Mouse (Mus musculus) heart, postnatal 10 days (tissue): Measurements from ENCODE around the gene Mfsd12. TPM values are rescaled to one million over a fixed set of nuclear protein-coding genes. Genes with fewer than 3 reads are reported as not detected.
A peak's percentile ranks its signal among the peaks of the same experiment; 100 is the strongest.

Experiments used
- DNase-seq, 2 experiments: peaks; one replicate each; pipeline ENCODE4 v3.0.0; 2021
- intact Hi-C: fragments of 180-260 bp; cut with DNase I; formaldehyde crosslinking; loops from one replicate; pipeline ENCODE4 v1.15.1; 2025
- total RNA-seq, 2 experiments: library from RNA; stranded (reverse); gene quantifications; 2 replicates each; pipeline ENCODE4 v1.2.3; 2021

Mfsd12 gene
- total RNA-seq: 10 to 100 TPM; 11.6 to 14.4 TPM

GRCm38 (mm10) chr10:81356991-81357844, at the start of gene Mfsd12:
TSS of gene Mfsd12 (plus strand) at chr10:81357491.
- intact Hi-C loops: no loop called here
- DNase-seq: peak; percentile 95

- intact Hi-C loops: no loop called here
- DNase-seq: no peak
Observed at GRCm38 (mm10) chr10:81309571-81309970, 47.7 kb upstream of the Mfsd12 start.

- DNase-seq: no peak
- intact Hi-C loops: no loop called here
Observed at GRCm38 (mm10) chr10:81313581-81313980, 43.7 kb upstream of the Mfsd12 start.

- intact Hi-C loops: no loop called here
Observed at GRCm38 (mm10) chr10:81314201-81314600, 43.1 kb upstream of the Mfsd12 start.

GRCm38 (mm10) chr10:81315587-81315986, 41.7 kb upstream of the Mfsd12 start:
- DNase-seq: no peak
- intact Hi-C loops: no loop called here

More at GRCm38 (mm10) chr10:81314201-81314600, 43.1 kb upstream of the Mfsd12 start:
- DNase-seq: no peak

GRCm38 (mm10) chr10:81316338-81317060, 40.8 kb upstream of the Mfsd12 start:
- intact Hi-C loops: loop anchor here (2.0 kb wide), 1 partner anchor 28 kb away; no protein-coding TSS in a partner anchor
- DNase-seq: peak in 1 of 2 experiments; percentile 48

GRCm38 (mm10) chr10:81317273-81317672, 40.0 kb upstream of the Mfsd12 start:
- intact Hi-C loops: loop anchor here (2.0 kb wide), 1 partner anchor 28 kb away; no protein-coding TSS in a partner anchor
- DNase-seq: peak in 1 of 2 experiments; percentile 46

- peak in 1 of 2 experiments; percentile 44 for DNase-seq
- intact Hi-C loops: no loop called here
Observed at GRCm38 (mm10) chr10:81318589-81319329, 38.5 kb upstream of the Mfsd12 start.

- DNase-seq: peak in 1 of 2 experiments; percentile 58
- intact Hi-C loops: no loop called here
Observed at GRCm38 (mm10) chr10:81319330-81319699, 38.0 kb upstream of the Mfsd12 start.

GRCm38 (mm10) chr10:81319741-81320549, 37.3 kb upstream of the Mfsd12 start:
- intact Hi-C loops: loop anchor here (1.0 kb wide), 1 partner anchor 19 kb away; no protein-coding TSS in a partner anchor
- no peak for DNase-seq

- peak; percentile 100 for DNase-seq
Observed at GRCm38 (mm10) chr10:81320550-81321347, 36.5 kb upstream of the Mfsd12 start, which contains the start of gene Cactin. TSS of gene Cactin (plus strand) at chr10:81321103.

GRCm38 (mm10) chr10:81321436-81321835, 35.9 kb upstream of the Mfsd12 start:
- intact Hi-C loops: no loop called here

More at GRCm38 (mm10) chr10:81320550-81321347, 36.5 kb upstream of the Mfsd12 start, which contains the start of gene Cactin:
- intact Hi-C loops: loop anchor here (1.0 kb wide), 1 partner anchor 19 kb away; no protein-coding TSS in a partner anchor

GRCm38 (mm10) chr10:81322444-81322843, 34.8 kb upstream of the Mfsd12 start:
- intact Hi-C loops: no loop called here
- no peak for DNase-seq

More at GRCm38 (mm10) chr10:81321436-81321835, 35.9 kb upstream of the Mfsd12 start:
- no peak for DNase-seq

- intact Hi-C loops: no loop called here
Observed at GRCm38 (mm10) chr10:81323141-81323775, 34.0 kb upstream of the Mfsd12 start.

GRCm38 (mm10) chr10:81323791-81324530, 33.3 kb upstream of the Mfsd12 start:
- no peak for DNase-seq
- intact Hi-C loops: no loop called here

More at GRCm38 (mm10) chr10:81323141-81323775, 34.0 kb upstream of the Mfsd12 start:
- no peak for DNase-seq

GRCm38 (mm10) chr10:81325176-81325575, 32.1 kb upstream of the Mfsd12 start:
- no peak for DNase-seq
- intact Hi-C loops: no loop called here

- intact Hi-C loops: loop anchor here (2.0 kb wide), 1 partner anchor 15 kb away; no protein-coding TSS in a partner anchor
- no peak for DNase-seq
Observed at GRCm38 (mm10) chr10:81325781-81326180, 31.5 kb upstream of the Mfsd12 start.
